Mouse (Mus musculus) bone marrow macrophage, adult 2 months (primary cell): ENCODE results near the gene Gm20518. TPM values are rescaled to one million over a fixed set of nuclear protein-coding genes. Genes with fewer than 3 reads are reported as not detected.

Experiments used
- H3K27ac ChIP-seq: 2 replicates; pipeline ENCODE4 v1.5.1; 2012; ENCODE audit warnings: low read depth, low read length; ENCODE audit not compliant: insufficient read depth
- H3K4me1 ChIP-seq: 2 replicates; pipeline ENCODE4 v1.6.1; 2012; ENCODE audit warnings: low read length; ENCODE audit not compliant: control insufficient read depth, insufficient read depth
- H3K4me3 ChIP-seq: 2 replicates; pipeline ENCODE4 v1.5.1; 2012; ENCODE audit warnings: mild to moderate bottlenecking, low read length, moderate library complexity; ENCODE audit not compliant: insufficient read depth
- CTCF ChIP-seq: IDR thresholded peaks from 2 replicates; pipeline ENCODE4 v1.5.1; 2012; ENCODE audit warnings: low read depth, mild to moderate bottlenecking, low read length, moderate library complexity
- POLR2A ChIP-seq: IDR thresholded peaks from 2 replicates; pipeline ENCODE4 v1.6.1; 2012; ENCODE audit warnings: mild to moderate bottlenecking, low read depth, low read length, borderline replicate concordance
- polyA plus RNA-seq: library from polyadenylated mRNA; stranded (reverse); fragments of >200 nt; gene quantifications from 2 replicates; pipeline ENCODE4 v1.2.4, GENCODE M21; 2012; ENCODE audit not compliant: missing spikeins, insufficient read depth, insufficient read length

Gm20518 gene
- polyA plus RNA-seq, 1 experiment, result not detected

DNA sequence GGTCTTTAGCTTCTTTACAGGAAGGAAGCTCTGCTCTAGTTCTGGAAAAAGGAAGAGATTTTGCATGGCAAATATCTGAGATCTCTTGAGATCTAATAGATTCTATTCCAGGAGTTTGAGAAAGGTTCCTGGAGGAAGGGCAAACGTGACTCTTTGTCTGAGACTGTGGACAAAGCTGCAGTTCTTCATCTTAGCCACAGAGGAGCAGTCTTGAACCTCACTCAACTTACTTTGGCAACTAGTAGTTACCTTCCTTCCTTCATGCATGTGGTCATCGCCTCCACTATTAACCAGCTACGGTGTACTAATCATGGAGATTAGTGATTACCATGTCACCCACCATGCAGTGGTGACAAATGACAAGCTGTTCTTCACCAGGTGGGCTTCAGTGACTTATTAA is 106.1 kb downstream of the Gm20518 start:
- H3K27ac ChIP-seq, result no peak overlapping the region
- no peak for TF ChIP-seq CTCF
- no peak for TF ChIP-seq POLR2A
- H3K4me1 ChIP-seq, result 0 out of 2 replicates have a peak, but pooled peaks cover 2% of the 10 kb centered on the region
- H3K4me3 ChIP-seq, result no peak overlapping the region

Other genes with a start within 250 kb of the Gm20518 start
- gene Ccdc74a, start 245.2 kb downstream of the Gm20518 start, polyA plus RNA-seq, result not detected in 2 replicates
- gene Med15, start 158.8 kb downstream of the Gm20518 start, polyA plus RNA-seq, result 82.4 and 105 TPM in 2 replicates
- gene Klhl22, start 132.1 kb downstream of the Gm20518 start, polyA plus RNA-seq, result 9.3 and 12.4 TPM in 2 replicates
- gene Scarf2, start 94.4 kb downstream of the Gm20518 start, polyA plus RNA-seq, result 0.86 and 1.7 TPM in 2 replicates
- not detected in 2 replicates for gene B830017H08Rik, start 58.5 kb downstream of the Gm20518 start, polyA plus RNA-seq
- 1.3 and 1.6 TPM in 2 replicates for gene Car15, start 53.3 kb downstream of the Gm20518 start, polyA plus RNA-seq
- not detected in 2 replicates for gene Tssk1, start 2.6 kb upstream of the Gm20518 start, polyA plus RNA-seq
- gene Dgcr2, start 6.9 kb upstream of the Gm20518 start, polyA plus RNA-seq, result 23.2 and 29.4 TPM in 2 replicates
- not detected in 2 replicates for gene Tssk2, start 7.0 kb upstream of the Gm20518 start, polyA plus RNA-seq
- gene Ess2, start 19.7 kb upstream of the Gm20518 start, polyA plus RNA-seq, result 20.1 and 27.1 TPM in 2 replicates
- gene Gsc2, start 23.4 kb upstream of the Gm20518 start, polyA plus RNA-seq, result not detected in 2 replicates
- gene Slc25a1, start 36.5 kb upstream of the Gm20518 start, polyA plus RNA-seq, result 53.5 and 59.4 TPM in 2 replicates
- not detected in 2 replicates for gene Vpreb2, start 88.8 kb upstream of the Gm20518 start, polyA plus RNA-seq
- gene Dgcr6, start 161.2 kb upstream of the Gm20518 start, polyA plus RNA-seq, result 23.0 and 26.4 TPM in 2 replicates
- 4.5 and 4.8 TPM in 2 replicates for gene Prodh, start 198.5 kb upstream of the Gm20518 start, polyA plus RNA-seq
- not detected in 2 replicates for gene Rtn4r, start 236.0 kb upstream of the Gm20518 start, polyA plus RNA-seq